In the genomic region with DNA sequence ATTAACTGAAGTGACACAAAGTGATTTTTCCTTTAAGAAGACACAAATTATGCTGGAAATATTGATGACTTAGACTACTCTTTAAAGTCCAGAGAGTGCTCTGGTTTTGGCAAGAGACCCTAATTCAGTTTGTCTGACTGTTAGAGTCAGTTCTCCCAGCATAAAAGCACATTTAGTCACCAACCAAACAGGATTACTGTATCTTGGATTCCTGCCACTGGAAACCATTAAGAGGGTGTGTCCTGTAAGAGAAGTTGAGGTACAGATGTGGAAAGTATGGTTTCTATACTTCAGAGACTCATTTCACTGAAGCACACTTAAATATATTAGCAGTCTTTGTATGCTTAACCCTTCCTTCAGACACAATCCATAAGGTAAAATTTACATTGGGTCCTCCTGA, we compare ENCODE assay signal across 20 mouse cellular contexts.
"Had no signal": no experiment of that assay in that cellular context is flagged by ENCODE, and none has a peak within 500 bp of the region (broad histone marks: within the 10 kb centered on the region; RNA-seq: fewer than 3 reads in every experiment).

No protein-coding gene starts in this region.

- DNase-seq: liver, postnatal 0 days; lung, adult 2 months; lung, postnatal 14 days; lung, postnatal 36 days; retina, postnatal 1 day; right cerebral cortex, adult 18-20 months; right cerebral cortex, postnatal 25 days; right cerebral cortex, postnatal 4 days; spleen, adult 18-20 months; thymus, adult 18-20 months; thymus, postnatal 25 days had no signal

- H3K9me3 ChIP-seq: lung, embryonic 15.5 days; megakaryocyte, embryonic 14.5 days; midbrain, embryonic 13.5 days; midbrain, embryonic 15.5 days; neural tube, embryonic 13.5 days; neural tube, embryonic 15.5 days had no signal

- ATAC-seq: liver, postnatal 0 days; lung, postnatal 0 days; midbrain, embryonic 13.5 days; midbrain, embryonic 15.5 days had no signal

- H3K27ac ChIP-seq: lung, embryonic 15.5 days; macrophage; midbrain, embryonic 13.5 days; midbrain, embryonic 15.5 days; neural tube, embryonic 13.5 days; neural tube, embryonic 15.5 days had no signal

- H3K4me2 ChIP-seq: lung, embryonic 15.5 days; midbrain, embryonic 11.5 days; midbrain, embryonic 13.5 days; midbrain, embryonic 15.5 days; neural tube, embryonic 13.5 days; neural tube, embryonic 15.5 days had no signal

- H3K36me3 ChIP-seq: lung, embryonic 15.5 days; midbrain, embryonic 13.5 days; midbrain, embryonic 15.5 days; neural tube, embryonic 13.5 days; neural tube, embryonic 15.5 days had no signal

- H3K9ac ChIP-seq: liver, postnatal 0 days; lung, embryonic 15.5 days; midbrain, embryonic 13.5 days; midbrain, embryonic 15.5 days; neural tube, embryonic 13.5 days; neural tube, embryonic 15.5 days had no signal

- H3K4me3 ChIP-seq: lung, embryonic 15.5 days; megakaryocyte, embryonic 14.5 days; midbrain, embryonic 13.5 days; midbrain, embryonic 15.5 days; neural tube, embryonic 13.5 days; neural tube, embryonic 15.5 days had no signal

- H3K27me3 ChIP-seq: lung, embryonic 15.5 days; megakaryocyte, embryonic 14.5 days; midbrain, embryonic 13.5 days; midbrain, embryonic 15.5 days; neural tube, embryonic 13.5 days; neural tube, embryonic 15.5 days had no signal

- H3K4me1 ChIP-seq: lung, embryonic 15.5 days; megakaryocyte, embryonic 14.5 days; midbrain, embryonic 13.5 days; midbrain, embryonic 15.5 days; neural tube, embryonic 13.5 days; neural tube, embryonic 15.5 days had no signal
